In genomic region chr4:108986833-108987472, GRCm38 (mm10) we compare ENCODE assay signal across 23 mouse cellular contexts. TPM values are rescaled to one million over a fixed set of nuclear protein-coding genes. Genes with fewer than 3 reads are reported as not detected.
DNase-seq lines count a peak whose midpoint lies in the region; ATAC-seq and TF ChIP-seq lines count a peak whose summit lies in the region.
"Had no signal": no experiment of that assay in that cellular context is flagged by ENCODE, and none has a peak within 500 bp of the region (broad histone marks: within the 10 kb centered on the region; RNA-seq: fewer than 3 reads in every experiment).

No protein-coding gene starts in this region.

- H3K27ac ChIP-seq in intestine, postnatal 0 days (ENCODE audit: low read depth, low read length), result no peak overlapping the region
- no peak overlapping the region for H3K27ac ChIP-seq in intestine, embryonic 15.5 days
- H3K27ac ChIP-seq: forebrain, embryonic 13.5 days; hindbrain, embryonic 15.5 days; lung, embryonic 15.5 days; macrophage; stomach, embryonic 15.5 days had no signal

- no peaks in the 10 kb centered on the region for H3K9me3 ChIP-seq in intestine, postnatal 0 days (ENCODE audit: control insufficient read depth)
- H3K9me3 ChIP-seq in intestine, embryonic 15.5 days, result no peaks in the 10 kb centered on the region
- H3K9me3 ChIP-seq: forebrain, embryonic 13.5 days; heart, embryonic 12.5 days; hindbrain, embryonic 15.5 days; lung, embryonic 15.5 days; stomach, embryonic 15.5 days had no signal

- no peak overlapping the region for H3K9ac ChIP-seq in intestine, postnatal 0 days (ENCODE audit: low read depth, low read length)
- H3K9ac ChIP-seq in intestine, embryonic 15.5 days, result no peak overlapping the region
- H3K9ac ChIP-seq: forebrain, embryonic 13.5 days; heart, embryonic 12.5 days; hindbrain, embryonic 15.5 days; lung, embryonic 15.5 days; stomach, embryonic 15.5 days had no signal

- H3K4me2 ChIP-seq in intestine, postnatal 0 days (replicated peaks; ENCODE audit: low read depth), result no peak overlapping the region
- no peak overlapping the region for H3K4me2 ChIP-seq in intestine, embryonic 15.5 days (replicated peaks)
- H3K4me2 ChIP-seq: forebrain, embryonic 13.5 days; heart, embryonic 12.5 days; hindbrain, embryonic 15.5 days; lung, embryonic 15.5 days; stomach, embryonic 15.5 days had no signal

- H3K4me3 ChIP-seq in intestine, postnatal 0 days (ENCODE audit: low read depth, low read length), result no peak overlapping the region
- H3K4me3 ChIP-seq in intestine, embryonic 15.5 days (replicated peaks), result no peak overlapping the region
- H3K4me3 ChIP-seq: forebrain, embryonic 13.5 days; heart, embryonic 12.5 days; hindbrain, embryonic 15.5 days; lung, embryonic 15.5 days; myocyte; stomach, embryonic 15.5 days had no signal

- no peak for ATAC-seq in intestine, postnatal 0 days
- ATAC-seq in intestine, embryonic 15.5 days, result no peak
- ATAC-seq in megakaryocyte progenitor cell, adult 5-6 weeks (replicated peaks; ENCODE audit: poor library complexity), result peak; percentile 39
- ATAC-seq: forebrain, embryonic 13.5 days had no signal

- 88% methylated on average over 1 of the region's 1 CpGs for WGBS in intestine, postnatal 0 days
- WGBS in intestine, embryonic 15.5 days, result 90% methylated on average over 1 of the region's 1 CpGs

- no peaks in the 10 kb centered on the region for H3K27me3 ChIP-seq in intestine, postnatal 0 days (replicated peaks; ENCODE audit: control insufficient read depth, insufficient read depth, low read length)
- no peaks in the 10 kb centered on the region for H3K27me3 ChIP-seq in intestine, embryonic 15.5 days (replicated peaks)
- H3K27me3 ChIP-seq: forebrain, embryonic 13.5 days; heart, embryonic 12.5 days; hindbrain, embryonic 15.5 days; lung, embryonic 15.5 days; stomach, embryonic 15.5 days had no signal

- no peaks in the 10 kb centered on the region for H3K36me3 ChIP-seq in intestine, postnatal 0 days (ENCODE audit: control insufficient read depth, insufficient read depth)
- H3K36me3 ChIP-seq in intestine, embryonic 15.5 days, result no peaks in the 10 kb centered on the region
- H3K36me3 ChIP-seq: heart, embryonic 12.5 days; hindbrain, embryonic 15.5 days; lung, embryonic 15.5 days; stomach, embryonic 15.5 days had no signal

- DNase-seq in A20 (ENCODE audit: low read depth, low spot score) (peak; percentile 45), R1 (ENCODE audit: low read depth, low spot score) (peak; percentile 76)
- DNase-seq in embryo, embryonic 10.5 days (ENCODE audit: low spot score), result no peak
- no peak for DNase-seq in yolk sac, embryonic 10.5 days (ENCODE audit: low spot score)
- DNase-seq in cerebellum, postnatal 36 days, result no peak
- DNase-seq: adrenal gland, postnatal 36 days; B cell, adult 2 months; cerebellum, adult 8-10 months; kidney, adult 2 months; kidney, postnatal 36 days; liver; midbrain, embryonic 14.5 days; retina, postnatal 1 day had no signal

- 0 out of 2 replicates have a peak, but pooled peaks have one; percentile 15 for TF ChIP-seq CTCF in intestine, postnatal 0 days (IDR thresholded peaks at IDR 0.05; ENCODE audit: low read depth)

- H3K4me1 ChIP-seq in intestine, postnatal 0 days (replicated peaks; ENCODE audit: control insufficient read depth, insufficient read depth, low read length), result no peaks in the 10 kb centered on the region
- no peaks in the 10 kb centered on the region for H3K4me1 ChIP-seq in intestine, embryonic 15.5 days (replicated peaks)
- H3K4me1 ChIP-seq: forebrain, embryonic 13.5 days; heart, embryonic 12.5 days; hindbrain, embryonic 15.5 days; lung, embryonic 15.5 days; stomach, embryonic 15.5 days had no signal

RNA-seq across cellular contexts. Expression of gene Nrd1, which starts 13.5 kb away (rescaled TPM):
- 21.9 and 23.7 TPM in 2 replicates for polyA plus RNA-seq in intestine, postnatal 0 days (2015; fragmentation: Nextera tagmentation; extraction: Ambion mirVana)
- polyA plus RNA-seq in intestine, embryonic 15.5 days (2015; fragmentation: Nextera tagmentation; extraction: Ambion mirVana), result 56.0 and 56.1 TPM in 2 replicates
- 122 and 166 TPM in 2 replicates for total RNA-seq in megakaryocyte progenitor cell, adult 5-6 weeks (2015)
- total RNA-seq in megakaryocyte progenitor cell, adult 5-6 weeks (2017), result 98.6 and 103 TPM in 2 replicates

Comparison
In these comparisons a context has a peak if more than half of its experiments do, and no peak if none do; other contexts are left out.
1. DNase-seq: peak in A20 (single experiment) and R1 (single experiment); none in embryo, embryonic 10.5 days (single experiment), yolk sac, embryonic 10.5 days (single experiment) and cerebellum, postnatal 36 days (0 of 2).